Mouse (Mus musculus) thymus, postnatal 25 days (tissue): ENCODE results near the gene Glul.
"Not testable (repeated sequence)": the region's sequence is repeated elsewhere in the genome, so short reads cannot be mapped to it uniquely, and the experiment has no call there.

Experiments
- DNase-seq: peaks from one replicate; pipeline ENCODE4 v3.0.0; 2022

The Glul gene

DNA sequence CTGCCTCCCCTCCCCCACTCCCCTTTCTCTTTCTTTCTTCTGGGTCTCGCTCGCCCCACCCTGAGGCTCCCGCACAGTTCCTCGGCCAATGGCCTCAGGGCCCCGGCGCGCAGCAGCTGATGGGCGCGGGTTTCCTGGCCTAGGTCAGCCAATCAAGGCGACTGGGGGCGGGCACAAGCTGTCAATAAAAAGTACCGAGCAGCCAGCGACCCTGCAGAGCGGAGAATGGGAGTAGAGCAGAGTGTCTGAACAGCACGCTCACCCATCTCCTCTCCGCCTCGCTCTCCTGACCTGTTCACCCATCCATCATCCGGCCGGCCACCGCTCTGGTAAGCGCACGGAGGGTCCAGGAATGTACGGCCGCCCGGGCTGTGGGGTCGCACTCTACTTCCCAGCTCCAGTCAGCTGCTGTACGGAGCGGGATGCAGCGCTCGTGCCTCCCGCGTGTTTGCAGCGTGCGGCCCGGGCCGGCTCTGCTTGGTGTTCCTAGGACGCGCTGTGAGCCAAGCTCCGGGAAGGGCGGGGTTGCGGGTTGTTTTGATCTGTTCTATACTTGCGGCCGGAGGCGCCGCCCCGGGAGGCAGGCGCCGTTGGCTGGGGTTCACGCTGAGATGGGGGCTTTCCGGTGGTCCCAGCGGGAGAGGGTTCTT is at the start of gene Glul, which contains the start of gene Teddm2:
Gene Glul (plus strand): TSS at position 214 of the 650 bp plus-strand sequence.
Gene Teddm2 (minus strand): TSS at position 498 of the 650 bp plus-strand sequence.
- DNase-seq, result peak; percentile 95

- DNase-seq, result peak; percentile 52
Measured at GRCm38 (mm10) chr1:153852696-153853095, 47.0 kb upstream of the Glul start.

DNA sequence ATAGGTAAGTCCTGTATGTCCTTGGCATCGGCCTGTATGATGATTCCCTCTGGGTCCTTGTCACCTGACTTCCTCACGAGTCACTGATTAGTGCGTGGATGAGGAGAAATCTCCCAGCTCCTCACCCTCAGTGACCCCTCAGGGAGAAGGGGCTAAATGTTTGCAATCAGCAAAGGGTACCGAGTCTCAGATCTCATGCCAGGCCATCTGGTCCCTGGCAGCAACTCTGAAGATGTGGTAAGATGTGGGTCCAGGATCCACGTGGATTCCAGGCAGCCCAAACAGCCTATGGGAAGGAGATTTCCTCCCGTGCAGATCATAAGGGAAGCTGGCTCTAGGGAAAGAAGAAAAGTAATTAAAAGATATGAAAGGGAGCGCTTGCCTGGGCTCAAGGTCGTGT is 43.8 kb upstream of the Glul start:
- no peak for DNase-seq

- DNase-seq, result no peak
Measured at GRCm38 (mm10) chr1:153874045-153874444, 25.7 kb upstream of the Glul start, which contains the start of gene Teddm1b. Gene Teddm1b, plus strand, starts transcription at chr1:153874345.

- not testable (repeated sequence) for DNase-seq
Measured at GRCm38 (mm10) chr1:153880391-153880790, 19.4 kb upstream of the Glul start.

DNA sequence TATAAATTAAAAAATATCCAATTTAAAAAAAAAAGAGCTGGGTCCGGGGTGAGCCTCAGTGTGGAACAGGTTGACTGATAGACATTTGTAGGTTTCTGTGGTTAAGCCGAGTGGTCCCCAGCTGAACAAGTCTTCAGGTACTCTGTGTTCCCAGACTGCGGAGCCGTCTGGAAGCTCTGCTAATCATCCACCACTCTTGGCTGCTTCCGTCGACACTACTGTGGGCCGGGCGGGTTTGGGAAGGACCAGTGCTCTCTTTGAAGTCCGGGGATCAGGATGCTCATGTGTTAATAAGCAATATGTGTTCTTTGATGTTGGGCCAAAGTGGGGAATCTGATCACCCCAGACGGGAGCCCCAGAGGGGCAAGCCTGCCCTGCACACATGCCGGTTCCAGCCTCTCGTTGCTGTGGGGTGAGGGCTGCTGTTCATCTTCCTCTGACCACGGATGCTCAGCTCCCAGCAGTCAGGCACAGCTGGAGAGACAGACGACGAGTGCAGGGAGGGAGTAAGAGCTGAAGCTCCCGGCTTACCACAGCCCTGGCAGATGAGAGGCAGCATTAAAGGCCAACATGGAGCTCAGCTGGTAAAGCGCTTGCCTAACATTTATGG is 13.6 kb upstream of the Glul start:
- DNase-seq, result no peak

DNA sequence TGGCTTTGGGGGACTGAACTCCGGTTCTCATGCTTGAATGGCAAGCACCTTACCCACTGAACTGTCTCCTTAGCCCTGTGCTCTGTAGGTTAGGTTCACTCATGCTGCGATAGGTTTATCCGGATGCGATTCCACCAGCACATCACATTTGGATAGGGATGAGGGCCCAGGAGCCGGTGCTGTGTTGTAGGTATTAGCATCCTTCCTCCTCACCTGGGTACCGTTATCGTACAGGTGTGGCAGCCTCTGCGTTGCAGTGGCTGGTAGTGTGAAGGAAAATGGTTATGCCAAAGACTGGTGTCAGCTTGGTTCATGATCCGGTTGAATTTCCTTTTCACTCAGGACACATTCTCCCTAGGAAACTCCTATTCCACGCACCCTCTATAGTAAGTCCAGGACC is 9.6 kb upstream of the Glul start:
- DNase-seq, result no peak

GRCm38 (mm10) chr1:153891442-153891841 is 8.3 kb upstream of the Glul start, which contains the start of gene Teddm1a:
Gene Teddm1a, plus strand, starts transcription at chr1:153891742.
- DNase-seq, result no peak

- DNase-seq, result no peak
Measured at GRCm38 (mm10) chr1:153893746-153894145, 6.0 kb upstream of the Glul start.

- DNase-seq, result no peak
Measured at GRCm38 (mm10) chr1:153894201-153894893, 5.4 kb upstream of the Glul start.

DNA sequence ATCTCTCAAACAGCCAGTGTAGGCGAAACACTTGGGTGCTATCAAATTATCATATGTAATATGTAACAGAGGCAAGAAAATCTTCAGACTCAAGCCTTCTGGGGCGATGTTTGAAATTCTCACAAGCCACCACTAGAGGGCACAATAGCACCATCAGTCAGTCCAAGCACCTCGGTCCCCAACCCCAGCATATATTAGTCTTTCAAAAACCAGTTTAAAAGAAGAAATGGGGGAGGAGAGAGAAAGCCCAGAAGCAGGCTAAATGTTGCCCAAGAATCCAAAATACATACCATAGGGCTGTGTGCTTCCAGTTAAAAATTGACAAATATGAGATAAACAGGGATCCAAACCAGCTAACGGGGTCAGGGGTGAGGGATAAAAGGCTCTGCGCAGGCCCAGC is 4.8 kb upstream of the Glul start:
- peak; percentile 71 for DNase-seq

GRCm38 (mm10) chr1:153897196-153897595 is 2.5 kb upstream of the Glul start:
- no peak for DNase-seq

DNA sequence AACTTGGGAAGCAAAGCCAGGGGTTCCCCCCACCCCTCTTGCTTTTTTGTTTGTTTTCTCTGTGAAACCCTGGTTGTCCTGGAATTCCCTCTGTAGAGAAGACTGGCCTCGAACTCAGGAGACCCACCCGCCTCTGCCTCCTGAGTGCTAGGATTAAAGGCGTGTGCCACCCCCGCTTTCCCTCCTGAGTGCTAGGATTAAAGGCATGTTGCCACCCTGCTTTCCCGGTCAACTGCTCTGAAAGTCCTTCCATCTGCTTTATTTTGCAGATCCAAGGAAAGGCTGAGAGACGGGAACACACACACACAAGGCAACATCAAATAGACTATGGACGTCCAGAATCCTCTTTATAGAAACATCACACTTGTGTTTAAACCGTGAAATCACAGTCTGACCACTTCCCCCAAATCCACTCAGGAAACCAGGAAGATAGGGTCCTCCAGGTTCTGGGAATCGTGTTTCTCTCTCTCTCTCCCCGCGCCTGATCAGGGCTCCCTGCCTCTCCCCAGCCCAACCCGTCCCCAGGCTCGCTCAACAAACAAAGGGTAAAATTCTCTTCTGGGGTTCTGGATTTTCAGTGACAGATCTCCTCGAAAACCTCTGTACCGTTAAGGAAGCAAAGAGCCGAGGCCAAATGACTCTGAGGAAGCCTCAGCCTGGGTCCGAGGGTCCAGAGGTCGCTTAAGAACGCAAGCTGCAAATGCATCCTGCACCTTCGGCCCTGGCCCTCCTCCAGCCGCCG is 584 bp upstream of the Glul start:
- no peak for DNase-seq

DNA sequence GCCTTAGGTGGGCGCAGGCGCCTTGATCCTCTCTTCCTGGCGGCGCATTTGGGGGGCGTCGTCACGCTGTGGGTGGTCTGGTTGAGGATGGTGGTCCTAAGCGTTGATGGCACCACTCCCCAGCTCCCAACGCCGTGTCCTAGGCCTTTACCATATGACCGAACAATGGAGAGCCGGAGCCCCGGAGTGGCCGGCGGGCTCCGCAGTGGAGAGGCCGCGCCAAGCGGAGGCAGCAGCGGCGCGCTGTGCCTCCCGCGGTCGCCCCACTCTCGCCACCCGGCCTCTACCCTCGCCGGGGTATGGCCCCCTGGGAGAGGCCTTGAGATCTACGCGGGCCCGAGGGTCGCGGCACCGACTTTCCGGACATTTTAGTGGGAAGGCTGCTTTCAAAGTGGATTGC is 637 bp downstream of the Glul start:
- no peak for DNase-seq

GRCm38 (mm10) chr1:153900860-153901730 is 1.4 kb downstream of the Glul start:
- peak; percentile 32 for DNase-seq

DNA sequence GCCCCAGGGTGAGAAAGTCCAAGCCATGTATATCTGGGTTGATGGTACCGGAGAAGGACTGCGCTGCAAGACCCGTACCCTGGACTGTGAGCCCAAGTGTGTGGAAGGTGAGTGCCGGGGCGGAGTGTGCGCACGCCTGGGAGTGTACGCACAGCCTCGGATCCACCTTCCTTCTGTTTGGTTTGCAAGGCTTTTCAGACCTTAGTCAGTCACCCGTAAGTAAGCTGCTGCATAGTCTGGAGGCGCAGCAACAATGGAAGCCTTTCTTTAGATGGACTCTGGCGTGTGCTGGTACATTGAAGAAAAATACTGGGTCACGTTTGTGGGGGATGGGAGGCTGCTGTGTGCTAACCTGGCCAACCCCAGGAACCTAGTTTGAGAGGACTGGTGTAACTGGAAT is 3.3 kb downstream of the Glul start:
- no peak for DNase-seq

- no peak for DNase-seq
Measured at GRCm38 (mm10) chr1:153904236-153904635, 4.5 kb downstream of the Glul start.

DNA sequence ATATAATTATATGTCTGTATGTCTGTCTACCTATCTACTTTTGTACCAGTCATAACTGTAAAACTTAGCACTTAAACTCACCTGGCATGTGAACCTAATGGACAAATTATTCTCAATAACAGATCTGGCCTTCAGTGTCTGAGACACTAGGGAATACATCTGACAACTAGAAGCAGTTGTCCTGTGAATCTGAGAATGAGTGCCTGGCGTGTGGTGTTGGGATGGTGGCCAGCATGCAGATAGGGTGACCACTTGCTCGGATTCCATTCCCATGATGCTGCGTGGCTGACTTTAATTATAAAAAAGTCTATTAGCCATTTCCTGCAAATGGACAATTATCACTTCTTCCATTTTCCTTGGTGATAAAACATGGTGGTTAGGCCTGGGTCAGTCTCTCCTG is 6.1 kb downstream of the Glul start:
- no peak for DNase-seq

DNA sequence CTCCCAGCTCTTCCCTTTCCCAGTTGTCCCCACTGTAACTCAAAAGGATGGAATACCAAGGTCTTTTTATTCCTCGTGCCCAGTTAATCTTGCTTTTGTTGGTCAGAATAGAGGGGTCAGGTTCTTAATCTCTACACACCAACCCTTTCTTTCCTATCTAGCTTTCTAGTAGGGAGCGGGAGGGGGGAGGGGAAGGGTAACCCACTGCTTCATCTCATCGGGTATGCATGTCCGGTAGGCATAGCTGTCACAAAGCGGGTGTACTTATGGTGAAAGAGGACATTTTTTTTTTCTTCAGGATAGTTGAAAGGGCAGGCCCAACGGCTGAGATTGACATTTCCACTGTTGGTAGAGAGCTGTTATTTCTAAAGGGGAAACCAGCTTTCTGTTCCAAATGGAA is 8.5 kb downstream of the Glul start:
- DNase-seq, result no peak

DNA sequence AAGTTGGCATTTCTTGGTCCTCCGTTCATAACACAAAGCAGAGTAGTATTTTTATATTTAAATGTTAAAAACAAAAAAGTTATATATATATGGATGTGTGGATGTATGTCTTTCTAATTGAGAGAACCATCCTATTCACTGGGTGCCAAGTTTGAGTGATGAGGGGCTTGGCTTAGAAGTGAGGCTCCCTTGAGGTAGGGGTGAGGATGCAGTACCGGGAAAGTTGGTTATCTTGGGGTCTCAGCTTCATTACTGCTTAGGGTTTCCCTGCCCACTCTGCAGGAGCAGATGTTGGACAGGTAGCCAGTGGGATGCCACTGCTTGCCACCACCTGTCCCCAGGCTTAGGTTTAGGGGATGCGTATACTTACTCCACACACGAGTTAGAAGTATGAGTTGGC is 9.0 kb downstream of the Glul start:
- DNase-seq, result no peak

GRCm38 (mm10) chr1:153909213-153909962 is 9.6 kb downstream of the Glul start:
- no peak for DNase-seq

- no peak for DNase-seq
Measured at GRCm38 (mm10) chr1:153909963-153910291, 10.2 kb downstream of the Glul start.
